Mouse (Mus musculus) cortical plate, adult 2 months (tissue): ENCODE data around the gene Gm1527.
"Not testable (repeated sequence)": the region's sequence is repeated elsewhere in the genome, so short reads cannot be mapped to it uniquely, and the experiment has no call there.

Source experiments
- CTCF ChIP-seq: fragments of 200-500 bp; IDR thresholded peaks from 2 replicates; pipeline ENCODE4 v1.5.1; 2011; ENCODE audit warnings: mild to moderate bottlenecking, control low read depth, low read length; ENCODE audit not compliant: insufficient read depth; ENCODE audit errors: extremely low read depth
- POLR2A ChIP-seq: fragments of 200-500 bp; IDR thresholded peaks from 2 replicates; pipeline ENCODE4 v1.6.1; 2011; ENCODE audit warnings: mild to moderate bottlenecking, low read length, control low read depth; ENCODE audit not compliant: insufficient read depth; ENCODE audit errors: extremely low read depth

- TF ChIP-seq POLR2A, CTCF: not testable (repeated sequence)
These were observed 4.5 kb downstream of the Gm1527 start for GRCm38 (mm10) chr3:28896966-28897365.
